Mouse (Mus musculus): Measurements from ENCODE around the gene Tbc1d13. TPM values are rescaled to one million over a fixed set of nuclear protein-coding genes. Genes with fewer than 3 reads are reported as not detected.

Gene Tbc1d13
- polyA plus RNA-seq (2012; rRNA removed; ENCODE audit: low replicate concordance) = 80.1 and 82.8 TPM in 2 replicates

GRCm38 (mm10) chr2:30133613-30134377, at the start of gene Tbc1d13:
Tbc1d13 (plus strand) TSS chr2:30133746.

GRCm38 (mm10) chr2:30093471-30094207, 39.9 kb upstream of the Tbc1d13 start, which contains the start of gene Zdhhc12:
Zdhhc12 (minus strand) TSS chr2:30093648.

GRCm38 (mm10) chr2:30124472-30125274, 8.9 kb upstream of the Tbc1d13 start, which contains the start of gene Zer1:
Zer1 (minus strand) TSS chr2:30124585.

GRCm38 (mm10) chr2:30171371-30171996, 37.9 kb downstream of the Tbc1d13 start, which contains the start of gene Endog:
Endog (plus strand) TSS chr2:30171493.

GRCm38 (mm10) chr2:30177700-30178675, 44.4 kb downstream of the Tbc1d13 start, which contains the start of gene Spout1:
Spout1 (minus strand) TSS chr2:30178459.

Other genes with a start within 250 kb of the Tbc1d13 start
- gene Odf2, start 244.5 kb upstream of the Tbc1d13 start, polyA plus RNA-seq (2012; rRNA removed; ENCODE audit: low replicate concordance) = 29.8 and 54.7 TPM in 2 replicates
- gene Gle1, start 198.3 kb upstream of the Tbc1d13 start, polyA plus RNA-seq (2012; rRNA removed; ENCODE audit: low replicate concordance) = 31.3 TPM in 2 replicates
- gene Sptan1, start 168.2 kb upstream of the Tbc1d13 start, polyA plus RNA-seq (2012; rRNA removed; ENCODE audit: low replicate concordance) = 236 and 374 TPM in 2 replicates
- 21.6 and 42.9 TPM in 2 replicates for gene Wdr34, start 84.9 kb upstream of the Tbc1d13 start, polyA plus RNA-seq (2012; rRNA removed; ENCODE audit: low replicate concordance)
- gene Set, start 76.4 kb upstream of the Tbc1d13 start, polyA plus RNA-seq (2012; rRNA removed; ENCODE audit: low replicate concordance) = 24.7 and 66.2 TPM in 2 replicates
- gene Pkn3, start 56.1 kb upstream of the Tbc1d13 start, polyA plus RNA-seq (2012; rRNA removed; ENCODE audit: low replicate concordance) = 22.8 and 30.4 TPM in 2 replicates
- 51.6 and 55.9 TPM in 2 replicates for gene Zdhhc12, start 40.1 kb upstream of the Tbc1d13 start, polyA plus RNA-seq (2012; rRNA removed; ENCODE audit: low replicate concordance)
- 60.2 and 82.4 TPM in 2 replicates for gene Zer1, start 9.2 kb upstream of the Tbc1d13 start, polyA plus RNA-seq (2012; rRNA removed; ENCODE audit: low replicate concordance)
- 41.3 and 50.6 TPM in 2 replicates for gene Endog, start 37.7 kb downstream of the Tbc1d13 start, polyA plus RNA-seq (2012; rRNA removed; ENCODE audit: low replicate concordance)
- 28.0 and 40.8 TPM in 2 replicates for gene Spout1, start 44.7 kb downstream of the Tbc1d13 start, polyA plus RNA-seq (2012; rRNA removed; ENCODE audit: low replicate concordance)
- gene Kyat1, start 72.1 kb downstream of the Tbc1d13 start, polyA plus RNA-seq (2012; rRNA removed; ENCODE audit: low replicate concordance) = 32.9 and 33.7 TPM in 2 replicates
- gene Lrrc8a, start 104.0 kb downstream of the Tbc1d13 start, polyA plus RNA-seq (2012; rRNA removed; ENCODE audit: low replicate concordance) = 44.2 and 66.0 TPM in 2 replicates
- gene Gm28035, start 106.8 kb downstream of the Tbc1d13 start, polyA plus RNA-seq (2012; rRNA removed; ENCODE audit: low replicate concordance) = 12.7 and 13.6 TPM in 2 replicates
- gene Phyhd1, start 132.5 kb downstream of the Tbc1d13 start, polyA plus RNA-seq (2012; rRNA removed; ENCODE audit: low replicate concordance) = 59.0 and 102 TPM in 2 replicates
- not detected in 2 replicates for gene Gm28038, start 147.3 kb downstream of the Tbc1d13 start, polyA plus RNA-seq (2012; rRNA removed; ENCODE audit: low replicate concordance)
- gene Dolk, start 152.6 kb downstream of the Tbc1d13 start, polyA plus RNA-seq (2012; rRNA removed; ENCODE audit: low replicate concordance) = 58.1 and 113 TPM in 2 replicates
- gene Nup188, start 152.7 kb downstream of the Tbc1d13 start, polyA plus RNA-seq (2012; rRNA removed; ENCODE audit: low replicate concordance) = 32.1 and 51.8 TPM in 2 replicates
- 268 and 456 TPM in 2 replicates for gene Sh3glb2, start 225.6 kb downstream of the Tbc1d13 start, polyA plus RNA-seq (2012; rRNA removed; ENCODE audit: low replicate concordance)
- 75.0 and 133 TPM in 2 replicates for gene Miga2, start 230.5 kb downstream of the Tbc1d13 start, polyA plus RNA-seq (2012; rRNA removed; ENCODE audit: low replicate concordance)

Measured in subcutaneous adipose tissue, adult 2 months (tissue).